Mouse (Mus musculus) heart, postnatal 0 days (tissue): ENCODE measurements at regions not wholly inside any gene's neighbourhood (a gene's known extent, or its start where the extent isn't known, plus 50 kb on each side); places are given as distances from the start of the nearest gene placed in this dataset.

Source experiments
- ATAC-seq: fragments of 200-750 bp; cut with Nextera tagmentation; 2 replicates; pipeline ENCODE4 v1.8.0; 2017; ENCODE audit warnings: low read depth, moderate number of reproducible peaks, moderate library complexity; ENCODE audit not compliant: insufficient read depth
- DNase-seq: peaks from one replicate; pipeline ENCODE4 v3.0.0-alpha.2; 2016; ENCODE audit warnings: low spot score
- H3K27ac ChIP-seq: fragments of 300-500 bp; sonication (generic); 2 replicates; pipeline ENCODE4 v1.5.1; 2014; ENCODE audit warnings: low read depth, mild to moderate bottlenecking
- H3K27me3 ChIP-seq: fragments of 300-500 bp; sonication (generic); 2 replicates; pipeline ENCODE4 v1.6.1; 2014; ENCODE audit warnings: low read length, mixed read lengths; ENCODE audit not compliant: control insufficient read depth, insufficient read depth
- H3K36me3 ChIP-seq: fragments of 300-500 bp; sonication (generic); replicated peaks from 2 replicates; pipeline ENCODE4 v1.6.1; 2014; ENCODE audit warnings: low read length, mixed read lengths; ENCODE audit not compliant: control insufficient read depth, insufficient read depth
- H3K4me1 ChIP-seq: fragments of 300-500 bp; sonication (generic); 2 replicates; pipeline ENCODE4 v1.6.1; 2014; ENCODE audit warnings: antibody characterized with exemption; ENCODE audit not compliant: control insufficient read depth, insufficient read depth
- H3K4me2 ChIP-seq: fragments of 300-500 bp; sonication (generic); 2 replicates; pipeline ENCODE4 v1.6.1; 2014; ENCODE audit warnings: low read depth, mild to moderate bottlenecking, low read length, moderate library complexity
- H3K4me3 ChIP-seq: fragments of 300-500 bp; sonication (generic); 2 replicates; pipeline ENCODE4 v1.5.1; 2014; ENCODE audit warnings: low read depth, low read length
- H3K9ac ChIP-seq: fragments of 300-500 bp; sonication (generic); replicated peaks from 2 replicates; pipeline ENCODE4 v1.6.1; 2014; ENCODE audit warnings: low read depth, low read length, mixed read lengths
- H3K9me3 ChIP-seq: fragments of 300-500 bp; sonication (generic); replicated peaks from 2 replicates; pipeline ENCODE4 v1.6.1; 2016; ENCODE audit warnings: low read length; ENCODE audit not compliant: control insufficient read depth
- CTCF ChIP-seq: IDR thresholded peaks from 2 replicates; pipeline ENCODE4 v1.5.1; 2016; ENCODE audit warnings: antibody characterized with exemption, control low read depth, low read depth
- EP300 ChIP-seq: IDR thresholded peaks from 2 replicates; pipeline ENCODE4 v1.6.1; 2016; ENCODE audit warnings: antibody characterized with exemption, low read depth
- WGBS: fragments of 180-500 bp; shearing (Covaris S2); extraction: QIAGEN DNeasy Blood & Tissue Kit; methylation state at CpG from one replicate; pipeline ENCODE4 v1.1.7; 2014; 5-methylcytosine and 5-hydroxymethylcytosine counted together

DNA sequence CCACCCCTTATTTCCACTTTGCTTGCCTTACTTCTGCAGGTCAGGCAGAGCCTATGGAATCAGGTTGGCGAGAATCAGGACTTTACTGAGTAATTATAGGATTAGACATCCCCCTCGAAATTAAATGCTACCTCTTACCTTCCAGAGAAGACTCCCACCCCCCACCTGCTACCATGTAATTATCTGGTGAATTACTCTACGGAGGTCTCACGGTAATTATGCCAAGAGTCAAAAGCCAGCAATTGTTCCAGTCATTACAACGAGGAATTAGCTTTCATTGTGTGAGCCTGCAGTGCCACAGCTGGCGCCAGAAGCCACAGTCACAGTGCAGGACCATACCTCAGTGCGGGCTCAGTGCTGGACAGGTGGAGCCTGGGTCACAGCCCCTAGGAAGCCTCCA, 72.4 kb downstream of the Tpra1 start:
- peaks cover 3% of the 10 kb centered on the region; the same call in 1 of the 2 replicates for H3K27me3 ChIP-seq
- peaks cover 8% of the 10 kb centered on the region; the same call in 1 of the 2 replicates for H3K4me1 ChIP-seq
- no peak for TF ChIP-seq EP300
- TF ChIP-seq CTCF, result no peak
- no peaks in the 10 kb centered on the region for H3K36me3 ChIP-seq
- no peak overlapping the region for H3K9ac ChIP-seq
- H3K4me3 ChIP-seq, result no peak overlapping the region
- no peaks in the 10 kb centered on the region for H3K9me3 ChIP-seq
- ATAC-seq (no peak), DNase-seq (no peak)
- H3K27ac ChIP-seq, result no peak overlapping the region
- WGBS, result 71% methylated on average over 7 of the region's 7 CpGs
- H3K4me2 ChIP-seq, result no peak overlapping the region

DNA sequence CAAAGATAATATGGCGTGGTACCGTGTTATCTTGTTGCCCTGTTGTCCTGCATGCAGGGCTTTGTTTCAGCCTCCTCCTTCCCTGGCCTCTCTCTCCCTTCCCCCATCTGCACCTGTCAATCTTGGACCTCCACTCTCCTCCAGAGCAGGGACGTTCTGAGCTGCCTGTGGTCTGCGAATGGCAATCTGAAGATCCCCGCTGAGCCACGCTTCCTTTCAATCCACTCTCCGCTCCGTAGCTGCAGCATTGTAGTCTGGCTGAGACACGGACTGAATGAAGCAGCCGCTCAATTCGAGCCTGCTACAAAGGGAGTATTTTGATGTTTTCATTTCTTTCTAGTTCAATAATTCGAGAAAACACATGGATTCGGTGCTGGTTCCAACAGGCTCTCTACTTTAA, 74.5 kb downstream of the Tpra1 start:
- ATAC-seq (no peak), DNase-seq (no peak)
- H3K4me2 ChIP-seq, result no peak overlapping the region
- no peak overlapping the region for H3K9ac ChIP-seq
- peaks cover 3% of the 10 kb centered on the region; the same call in 1 of the 2 replicates for H3K27me3 ChIP-seq
- TF ChIP-seq EP300 (no peak), CTCF (no peak)
- WGBS, result 11% methylated on average over 13 of the region's 13 CpGs
- no peaks in the 10 kb centered on the region for H3K36me3 ChIP-seq
- peaks cover 7% of the 10 kb centered on the region; the same call in 1 of the 2 replicates for H3K4me1 ChIP-seq
- H3K4me3 ChIP-seq, result no peak overlapping the region
- no peaks in the 10 kb centered on the region for H3K9me3 ChIP-seq
- no peak overlapping the region for H3K27ac ChIP-seq

DNA sequence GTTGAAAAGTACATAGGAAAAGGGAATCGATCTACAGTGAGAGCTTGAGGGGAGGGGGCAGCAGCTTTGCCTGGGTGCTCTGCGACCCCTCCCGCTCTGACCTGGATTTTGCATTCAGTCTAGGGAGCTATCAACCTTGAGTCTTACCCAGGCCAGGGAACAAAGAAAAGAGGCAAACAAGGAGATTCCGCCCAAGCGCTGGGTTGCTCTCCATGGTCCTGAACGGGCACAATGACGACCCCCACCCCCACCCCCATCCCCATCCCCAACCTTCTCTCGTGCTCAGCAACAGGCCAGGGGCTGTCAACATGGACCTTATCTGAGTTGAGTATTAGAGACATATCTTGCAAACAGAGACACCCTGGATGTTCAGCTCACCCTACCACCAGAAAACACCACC, 74.9 kb downstream of the Tpra1 start:
- Histone ChIP-seq H3K27me3 (peaks cover 3% of the 10 kb centered on the region; the same call in 1 of the 2 replicates), H3K36me3 (no peaks in the 10 kb centered on the region), H3K9me3 (no peaks in the 10 kb centered on the region), H3K27ac (no peak overlapping the region), H3K4me1 (0 out of 2 replicates have a peak, but pooled peaks cover 3% of the 10 kb centered on the region), H3K4me3 (no peak overlapping the region), H3K4me2 (no peak overlapping the region), H3K9ac (no peak overlapping the region)
- no peak for ATAC-seq
- TF ChIP-seq CTCF, result no peak
- no peak for TF ChIP-seq EP300
- DNase-seq, result no peak
- WGBS, result 2% methylated on average over 8 of the region's 8 CpGs

DNA sequence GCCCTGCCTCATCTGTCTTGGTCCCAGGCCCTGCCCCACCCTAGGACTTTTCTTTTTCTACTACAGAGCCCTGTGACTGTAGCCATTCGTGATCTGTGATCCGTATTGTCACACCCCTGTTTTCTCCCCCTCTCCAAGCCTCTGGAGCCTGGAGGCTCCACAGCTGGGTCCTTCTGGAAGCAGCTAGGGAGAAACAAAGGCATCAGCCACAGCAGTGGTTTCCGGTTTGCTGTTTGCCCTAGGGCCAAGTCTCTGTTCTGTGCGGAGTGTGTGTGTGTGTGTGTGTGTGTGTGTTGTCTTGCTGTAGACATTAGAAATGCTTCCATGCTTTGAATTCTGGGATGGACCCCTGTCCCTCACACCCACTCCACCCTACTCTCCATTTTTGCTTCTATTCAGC, 76.9 kb downstream of the Tpra1 start:
- TF ChIP-seq EP300 (no peak), CTCF (no peak)
- ATAC-seq (no peak), DNase-seq (no peak)
- H3K4me3 ChIP-seq, result no peak overlapping the region
- H3K4me2 ChIP-seq, result no peak overlapping the region
- H3K27me3 ChIP-seq, result peaks cover 3% of the 10 kb centered on the region; the same call in 1 of the 2 replicates
- no peak overlapping the region for H3K27ac ChIP-seq
- H3K9me3 ChIP-seq, result no peaks in the 10 kb centered on the region
- 0 out of 2 replicates have a peak, but pooled peaks cover 3% of the 10 kb centered on the region for H3K4me1 ChIP-seq
- WGBS, result 59% methylated on average over 4 of the region's 4 CpGs
- no peaks in the 10 kb centered on the region for H3K36me3 ChIP-seq
- H3K9ac ChIP-seq, result no peak overlapping the region

DNA sequence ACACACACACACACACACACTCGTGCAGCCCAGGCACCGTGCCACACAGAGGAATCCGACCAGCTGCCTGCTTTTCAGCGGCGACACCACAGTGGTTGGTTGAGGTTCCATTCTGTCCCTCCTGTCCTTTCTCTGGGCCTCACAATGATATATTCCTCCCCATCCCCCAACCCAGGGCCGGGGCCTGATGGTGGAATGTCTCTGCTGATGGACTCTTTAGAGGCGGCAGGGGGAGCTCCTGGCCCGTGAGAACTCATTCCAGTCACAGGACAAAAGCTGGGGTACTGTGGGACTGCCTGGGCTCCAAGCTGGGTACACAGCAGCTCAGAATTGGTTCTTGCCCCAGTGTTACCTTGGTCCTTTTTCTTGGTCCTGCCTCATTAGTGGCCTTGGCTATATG, 78.1 kb downstream of the Tpra1 start:
- Histone ChIP-seq H3K36me3 (no peaks in the 10 kb centered on the region), H3K9ac (no peak overlapping the region), H3K27ac (no peak overlapping the region), H3K4me3 (no peak overlapping the region), H3K4me2 (no peak overlapping the region), H3K9me3 (no peaks in the 10 kb centered on the region), H3K27me3 (peaks cover 3% of the 10 kb centered on the region; the same call in 1 of the 2 replicates), H3K4me1 (0 out of 2 replicates have a peak, but pooled peaks cover 3% of the 10 kb centered on the region)
- no peak for TF ChIP-seq EP300
- TF ChIP-seq CTCF, result peak; percentile 73
- DNase-seq (peak; percentile 57), ATAC-seq (peak; percentile 82)
- 5% methylated on average over 8 of the region's 8 CpGs for WGBS

DNA sequence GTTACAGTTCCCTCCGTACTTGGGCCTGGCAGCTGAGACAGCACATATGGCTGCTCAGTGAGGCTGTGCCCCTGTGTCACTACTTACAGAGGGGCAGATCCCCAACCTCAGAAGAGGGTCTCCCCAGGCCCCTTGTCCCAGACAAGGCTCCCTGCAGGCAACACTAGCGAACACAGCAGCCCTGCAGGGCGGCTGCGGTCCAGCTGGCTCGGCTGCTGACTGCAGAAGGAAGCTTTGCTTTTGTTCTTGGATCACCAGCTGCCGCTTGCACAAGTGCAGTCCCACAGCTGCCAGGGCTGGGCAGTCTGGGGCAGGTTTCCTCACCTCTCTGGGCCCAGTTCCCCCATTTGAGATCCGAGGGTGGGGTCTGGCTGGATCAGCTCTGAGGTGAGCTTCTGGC, 79.5 kb downstream of the Tpra1 start:
- H3K9ac ChIP-seq, result no peak overlapping the region
- WGBS, result 45% methylated on average over 7 of the region's 7 CpGs

More for the DNA sequence above, 79.5 kb downstream of the Tpra1 start:
- no peak overlapping the region for H3K4me3 ChIP-seq
- 0 out of 2 replicates have a peak, but pooled peaks cover 1% of the 10 kb centered on the region for H3K4me1 ChIP-seq
- DNase-seq, result no peak
- no peak overlapping the region for H3K27ac ChIP-seq
- H3K9me3 ChIP-seq, result no peaks in the 10 kb centered on the region
- no peak overlapping the region for H3K4me2 ChIP-seq
- ATAC-seq, result no peak
- no peaks in the 10 kb centered on the region for H3K36me3 ChIP-seq
- TF ChIP-seq CTCF (no peak), EP300 (no peak)
- 0 out of 2 replicates have a peak, but pooled peaks cover 3% of the 10 kb centered on the region for H3K27me3 ChIP-seq
